17 mouse cellular contexts compared by ENCODE assay signal in the genomic region with DNA sequence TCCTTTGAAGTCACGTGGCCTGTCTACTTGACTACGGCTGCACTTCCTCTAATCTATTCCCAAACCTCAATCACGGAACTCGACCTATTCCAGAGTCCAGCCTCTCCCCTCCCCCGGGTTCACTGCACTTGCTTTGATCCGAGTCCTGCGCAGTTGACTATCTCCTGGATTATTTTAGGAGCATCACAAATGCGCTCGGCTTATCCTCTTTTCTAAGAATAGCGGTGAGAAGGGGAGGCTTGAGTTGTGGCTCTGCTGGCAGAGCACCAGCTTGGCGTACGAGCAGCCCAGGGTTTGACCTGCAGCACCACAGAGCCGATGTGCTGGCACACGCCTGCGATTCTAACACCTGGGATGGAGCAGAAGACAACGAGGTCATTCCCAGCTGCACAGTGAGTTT. TPM values are rescaled to one million over a fixed set of nuclear protein-coding genes. Genes with fewer than 3 reads are reported as not detected.
DNase-seq lines count a peak whose midpoint lies in the region; ATAC-seq and TF ChIP-seq lines count a peak whose summit lies in the region.
"Had no signal": no experiment of that assay in that cellular context is flagged by ENCODE, and none has a peak within 500 bp of the region (broad histone marks: within the 10 kb centered on the region; RNA-seq: fewer than 3 reads in every experiment).

No protein-coding gene starts in this region.

- whole genome bisulfite sequencing in liver, adult 2 months, result 23% methylated on average over 16 of the region's 16 CpGs
- 37% methylated on average over 16 of the region's 16 CpGs for WGBS in heart, embryonic 13.5 days
- 88% methylated on average over 16 of the region's 16 CpGs for WGBS in forebrain, embryonic 14.5 days

- TF ChIP-seq CTCF in liver, adult 2 months (IDR thresholded peaks at IDR 0.05; ENCODE audit: low read depth, low read length), result no peak

- no peaks in the 10 kb centered on the region for H3K9me3 ChIP-seq in heart, embryonic 13.5 days
- H3K9me3 ChIP-seq in forebrain, embryonic 14.5 days (replicated peaks; ENCODE audit: control insufficient read depth, low read length), result no peaks in the 10 kb centered on the region
- H3K9me3 ChIP-seq: embryonic facial prominence, embryonic 10.5 days; forebrain, embryonic 15.5 days; hindbrain, embryonic 13.5 days had no signal

- intact Hi-C loops in heart, postnatal 36 days (cut with DNase I), result no loop called here
- intact Hi-C loops in left cerebral cortex, postnatal 10 days (cut with DNase I), result no loop called here

- H3K4me3 ChIP-seq in liver, adult 2 months (ENCODE audit: insufficient read depth, low read depth, low read length), result no peak overlapping the region
- H3K4me3 ChIP-seq in heart, embryonic 13.5 days, result no peak overlapping the region
- no peak overlapping the region for H3K4me3 ChIP-seq in forebrain, embryonic 14.5 days (ENCODE audit: low read depth, low read length)
- H3K4me3 ChIP-seq: embryonic facial prominence, embryonic 10.5 days; forebrain, embryonic 15.5 days; hindbrain, embryonic 13.5 days had no signal

- peak; percentile 69 for DNase-seq in liver, adult 2 months (ENCODE audit: extremely low read depth, low read depth, low spot score)
- DNase-seq in liver, result no peak
- DNase-seq in heart, adult 11 months, result peak; percentile 98
- peak; percentile 49 to 57 for DNase-seq in heart, postnatal 36 days
- DNase-seq in forebrain, embryonic 14.5 days (ENCODE audit: low spot score), result no peak
- no peak for DNase-seq in left cerebral cortex, postnatal 10 days (ENCODE audit: extremely low spot score in 1 of 2, low spot score in 2 of 2)
- DNase-seq: adrenal gland, postnatal 10 days; cerebellum, adult 11 months; spleen, adult 18-20 months; thymus, adult 18-20 months had no signal

- no peak for TF ChIP-seq POLR2A in liver, adult 2 months (IDR thresholded peaks at IDR 0.05; ENCODE audit: extremely low read depth, insufficient read depth, low read length)

- peaks cover 4% of the 10 kb centered on the region for H3K4me1 ChIP-seq in liver, adult 2 months (ENCODE audit: control insufficient read depth, insufficient read depth, low read length)
- peaks cover 54% of the 10 kb centered on the region for H3K4me1 ChIP-seq in heart, embryonic 13.5 days
- peaks cover 4% of the 10 kb centered on the region; the same call in 1 of the 2 replicates for H3K4me1 ChIP-seq in forebrain, embryonic 14.5 days (ENCODE audit: control insufficient read depth, insufficient read depth, low read length)
- H3K4me1 ChIP-seq: hindbrain, embryonic 13.5 days had no signal

- peak overlapping the region; percentile 32 for H3K4me2 ChIP-seq in heart, embryonic 13.5 days
- no peak overlapping the region for H3K4me2 ChIP-seq in forebrain, embryonic 14.5 days (ENCODE audit: low read length)
- H3K4me2 ChIP-seq: forebrain, embryonic 15.5 days; hindbrain, embryonic 13.5 days had no signal

- H3K79me2 ChIP-seq in liver, adult 2 months (ENCODE audit: control insufficient read depth, insufficient read depth, low read length), result no peaks in the 10 kb centered on the region

- ATAC-seq in heart, embryonic 13.5 days (ENCODE audit: extremely low read depth, insufficient number of reproducible peaks, low FRiP score, low TSS enrichment), result no peak
- no peak for ATAC-seq in forebrain, embryonic 14.5 days
- no peak for ATAC-seq in megakaryocyte, adult 5-6 weeks (ENCODE audit: poor library complexity, severe bottlenecking)
- ATAC-seq: forebrain, embryonic 15.5 days; lung, postnatal 0 days had no signal

- H3K27me3 ChIP-seq in liver, adult 2 months (ENCODE audit: control insufficient read depth, insufficient read depth, low read length), result no peaks in the 10 kb centered on the region
- no peaks in the 10 kb centered on the region for H3K27me3 ChIP-seq in heart, embryonic 13.5 days (replicated peaks)
- H3K27me3 ChIP-seq in forebrain, embryonic 14.5 days (replicated peaks; ENCODE audit: control insufficient read depth, insufficient read depth, low read length), result no peaks in the 10 kb centered on the region
- H3K27me3 ChIP-seq: forebrain, embryonic 15.5 days; hindbrain, embryonic 13.5 days had no signal

- H3K9ac ChIP-seq in liver, adult 2 months (ENCODE audit: low read depth, low read length), result no peak overlapping the region
- no peak overlapping the region for H3K9ac ChIP-seq in heart, embryonic 13.5 days
- no peak overlapping the region for H3K9ac ChIP-seq in forebrain, embryonic 14.5 days (ENCODE audit: low read length)
- H3K9ac ChIP-seq: forebrain, embryonic 15.5 days; hindbrain, embryonic 13.5 days; liver, embryonic 14.5 days had no signal

- H3K27ac ChIP-seq in liver, adult 2 months (replicated peaks; ENCODE audit: insufficient read depth, low read depth, low read length), result no peak overlapping the region
- peak overlapping the region; percentile 84 for H3K27ac ChIP-seq in heart, embryonic 13.5 days (replicated peaks)
- no peak overlapping the region for H3K27ac ChIP-seq in forebrain, embryonic 14.5 days (ENCODE audit: low read depth, low read length)
- H3K27ac ChIP-seq: embryonic facial prominence, embryonic 10.5 days; forebrain, embryonic 15.5 days; hindbrain, embryonic 13.5 days; liver, embryonic 14.5 days had no signal

- H3K36me3 ChIP-seq in liver, adult 2 months (ENCODE audit: control insufficient read depth, insufficient read depth, low read length), result peaks cover 8% of the 10 kb centered on the region
- peaks cover 21% of the 10 kb centered on the region for H3K36me3 ChIP-seq in heart, embryonic 13.5 days
- peaks cover 16% of the 10 kb centered on the region for H3K36me3 ChIP-seq in forebrain, embryonic 14.5 days (ENCODE audit: control insufficient read depth, insufficient read depth, low read length)

RNA-seq across cellular contexts. Expression of a gene that starts 16.2 kb away (rescaled TPM):
- 74.4 and 94.2 TPM in 2 replicates for total RNA-seq in liver, adult 2 months (2014; rRNA removed)
- polyA plus RNA-seq in liver, adult 2 months (2012; rRNA removed), result 38.4 and 41.2 TPM in 2 replicates
- polyA plus RNA-seq in heart, embryonic 13.5 days (2015; fragmentation: Nextera tagmentation; extraction: Ambion mirVana), result 37.8 and 39.9 TPM in 2 replicates
- 100 to 1,000 TPM; 148 to 157 TPM for total RNA-seq in heart, postnatal 36 days (2021)
- polyA plus RNA-seq in forebrain, embryonic 14.5 days (2014; fragmentation: Nextera tagmentation; extraction: Ambion mirVana), result 101 and 132 TPM in 2 replicates
- total RNA-seq in left cerebral cortex, postnatal 10 days (2021), result 100 to 1,000 TPM; 427 to 448 TPM
- total RNA-seq in megakaryocyte, adult 5-6 weeks (2015), result 25.6 and 26.3 TPM in 2 replicates
- total RNA-seq in megakaryocyte, adult 5-6 weeks (2017), result 30.2 and 37.3 TPM in 2 replicates

Comparison
In these comparisons a context has a peak if more than half of its experiments do, and no peak if none do; other contexts are left out.
1. DNase-seq: peak in liver, adult 2 months (single experiment), heart, adult 11 months (single experiment) and heart, postnatal 36 days (2 of 2); none in liver (single experiment), forebrain, embryonic 14.5 days (single experiment) and left cerebral cortex, postnatal 10 days (0 of 2).